Mouse (Mus musculus) midbrain, embryonic 14.5 days (tissue): ENCODE data around the gene Ankrd52. TPM values are rescaled to one million over a fixed set of nuclear protein-coding genes. Genes with fewer than 3 reads are reported as not detected.

Experiments used
- ATAC-seq: fragments of 200-750 bp; cut with Nextera tagmentation; 2 replicates; pipeline ENCODE4 v1.8.0; 2017; ENCODE audit warnings: moderate number of reproducible peaks, moderate library complexity; ENCODE audit not compliant: low FRiP score, low TSS enrichment
- DNase-seq: peaks from one replicate; pipeline ENCODE4 v3.0.0-alpha.2; 2015
- H3K27ac ChIP-seq: fragments of 300-500 bp; sonication (generic); replicated peaks from 2 replicates; pipeline ENCODE4 v1.5.1; 2014; ENCODE audit warnings: mild to moderate bottlenecking, low read depth, low read length, moderate library complexity
- H3K27me3 ChIP-seq: fragments of 300-500 bp; sonication (generic); 2 replicates; pipeline ENCODE4 v1.6.1; 2014; ENCODE audit warnings: low read length, control low read depth, mixed read lengths; ENCODE audit not compliant: control insufficient read depth, insufficient read depth
- H3K36me3 ChIP-seq: fragments of 300-500 bp; sonication (generic); 2 replicates; pipeline ENCODE4 v1.6.1; 2014; ENCODE audit warnings: low read length, control low read depth; ENCODE audit not compliant: control insufficient read depth, insufficient read depth
- H3K4me1 ChIP-seq: fragments of 300-500 bp; sonication (generic); 2 replicates; pipeline ENCODE4 v1.6.1; 2014; ENCODE audit warnings: mild to moderate bottlenecking, antibody characterized with exemption, low read length, control low read depth; ENCODE audit not compliant: control insufficient read depth, insufficient read depth
- H3K4me2 ChIP-seq: fragments of 300-500 bp; sonication (generic); 2 replicates; pipeline ENCODE4 v1.6.1; 2014; ENCODE audit warnings: mild to moderate bottlenecking, low read length, moderate library complexity
- H3K4me3 ChIP-seq: fragments of 300-500 bp; sonication (generic); replicated peaks from 2 replicates; pipeline ENCODE4 v1.5.1; 2014; ENCODE audit warnings: low read depth, low read length
- H3K9ac ChIP-seq: fragments of 300-500 bp; sonication (generic); replicated peaks from 2 replicates; pipeline ENCODE4 v1.6.1; 2014; ENCODE audit warnings: mild to moderate bottlenecking, low read length, moderate library complexity
- H3K9me3 ChIP-seq: fragments of 300-500 bp; sonication (generic); 2 replicates; pipeline ENCODE4 v1.6.1; 2016; ENCODE audit warnings: low read length, control low read depth, mixed read lengths; ENCODE audit not compliant: control insufficient read depth
- WGBS: fragments of 180-500 bp; shearing (Covaris S2); extraction: QIAGEN DNeasy Blood & Tissue Kit; methylation state at CpG from one replicate; pipeline ENCODE4 v1.1.7; 2014; 5-methylcytosine and 5-hydroxymethylcytosine counted together
- microRNA-seq: library from miRNA; unstranded; fragments of <30 nt; microRNA quantifications from one replicate; pipeline ENCODE4, GENCODE M21; 2016
- polyA plus RNA-seq: library from polyadenylated mRNA; unstranded; fragments of >200 nt; fragmentation: Nextera tagmentation; extraction: Ambion mirVana; gene quantifications from 2 replicates; pipeline ENCODE4 v1.2.1, GENCODE M21; 2014

The Ankrd52 gene
- polyA plus RNA-seq, 1 experiment from 2014 or later: 13.3 TPM

DNA sequence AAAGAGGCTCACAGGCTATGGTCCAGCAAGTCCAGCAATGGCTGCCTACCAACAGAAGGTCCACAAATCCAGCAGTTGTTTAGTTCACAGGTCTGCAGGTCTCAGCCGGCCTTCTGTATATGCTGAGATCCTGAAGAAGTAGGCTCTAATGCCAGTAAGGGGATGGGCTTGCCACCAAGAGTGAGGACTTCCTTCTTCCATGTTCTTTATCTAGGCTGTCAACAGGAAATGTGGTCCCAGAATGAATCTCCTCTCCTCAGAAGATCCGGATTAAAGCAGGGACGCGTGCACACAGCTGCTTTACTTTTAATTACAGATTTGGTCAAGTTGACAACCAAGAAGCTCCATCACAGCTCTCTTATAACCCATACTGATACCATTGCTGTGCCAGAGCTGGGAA is 68.5 kb downstream of the Ankrd52 start:
- Histone ChIP-seq H3K4me2 (no peak overlapping the region), H3K4me1 (no peaks in the 10 kb centered on the region), H3K9ac (no peak overlapping the region), H3K27ac (no peak overlapping the region), H3K27me3 (no peaks in the 10 kb centered on the region), H3K36me3 (peaks cover 18% of the 10 kb centered on the region), H3K4me3 (no peak overlapping the region), H3K9me3 (no peaks in the 10 kb centered on the region)
- DNase-seq (no peak), ATAC-seq (no peak)
- WGBS: 92% methylated on average over 4 of the region's 4 CpGs

DNA sequence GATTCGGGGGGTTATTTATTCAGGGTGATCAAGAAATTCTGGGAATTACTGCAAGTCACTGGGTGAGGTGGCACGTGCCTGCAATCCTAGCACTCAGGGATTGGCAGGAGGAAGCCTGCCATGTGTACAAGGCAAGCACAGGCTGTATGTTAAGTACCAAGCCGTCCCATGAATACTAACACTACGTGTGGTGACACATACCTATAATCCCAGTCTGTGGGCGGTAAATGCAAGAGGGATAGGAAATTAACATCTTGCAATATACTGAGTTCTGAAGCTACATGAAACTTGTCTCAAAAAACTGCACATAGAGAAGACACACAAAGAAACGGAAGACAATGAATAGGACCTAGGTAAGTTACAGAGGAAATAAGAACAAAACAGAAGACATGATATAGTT is 74.1 kb downstream of the Ankrd52 start:
- no peak overlapping the region for H3K9ac ChIP-seq

DNA sequence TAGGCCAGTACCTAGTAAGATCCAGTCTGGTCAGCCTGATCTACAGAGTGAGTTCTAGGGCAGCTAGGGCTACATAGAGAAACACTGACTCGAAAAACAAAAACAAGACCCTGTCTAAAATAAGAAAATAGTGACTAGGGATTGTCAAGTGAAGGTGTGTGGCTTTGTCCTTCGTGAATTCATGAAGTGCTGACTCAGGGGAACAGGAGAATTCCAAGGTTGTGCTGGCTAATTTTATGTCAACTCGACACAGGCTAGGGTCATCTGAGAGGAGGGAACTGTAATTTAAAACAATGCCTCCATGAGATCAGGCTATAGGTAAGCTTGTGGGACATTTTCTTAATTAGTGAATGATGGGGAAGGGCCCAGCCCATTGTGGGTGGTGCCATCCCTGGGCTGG is 77.6 kb downstream of the Ankrd52 start:
- Histone ChIP-seq H3K4me2 (no peak overlapping the region), H3K27me3 (no peaks in the 10 kb centered on the region), H3K4me3 (no peak overlapping the region), H3K9ac (no peak overlapping the region), H3K9me3 (no peaks in the 10 kb centered on the region), H3K36me3 (no peaks in the 10 kb centered on the region), H3K4me1 (no peaks in the 10 kb centered on the region), H3K27ac (no peak overlapping the region)
- no peak for DNase-seq
- WGBS: 83% methylated on average over 3 of the region's 3 CpGs
- no peak for ATAC-seq

More for the DNA sequence above, 74.1 kb downstream of the Ankrd52 start:
- Histone ChIP-seq H3K4me3 (no peak overlapping the region), H3K27me3 (no peaks in the 10 kb centered on the region), H3K4me1 (no peaks in the 10 kb centered on the region), H3K9me3 (no peaks in the 10 kb centered on the region), H3K4me2 (no peak overlapping the region), H3K36me3 (no peaks in the 10 kb centered on the region), H3K27ac (no peak overlapping the region)
- ATAC-seq (no peak), DNase-seq (no peak)
- 87% methylated on average over 6 of the region's 6 CpGs for WGBS

DNA sequence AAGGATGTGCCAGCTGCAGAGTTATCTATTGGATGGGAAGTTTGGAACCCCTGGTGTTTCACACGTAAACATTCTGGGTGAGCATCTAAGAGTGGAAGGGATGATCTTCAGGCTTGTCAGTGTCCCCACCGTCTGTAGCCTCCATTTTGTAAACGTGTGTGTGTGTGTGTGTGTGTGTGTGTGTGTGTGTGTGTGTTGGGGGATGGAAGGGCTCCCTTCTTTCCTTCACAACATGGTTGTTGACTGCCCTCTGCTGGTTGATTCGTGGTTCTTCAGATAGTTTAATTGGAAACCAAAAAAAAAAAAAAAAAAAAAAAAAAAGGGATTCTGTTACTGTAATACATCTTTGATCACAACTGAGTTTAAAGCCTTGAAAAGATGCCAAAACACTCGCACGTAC is 78.4 kb downstream of the Ankrd52 start:
- ATAC-seq: no peak
- H3K4me1 ChIP-seq: 0 out of 2 replicates have a peak, but pooled peaks cover under 1% of the 10 kb centered on the region
- 3% methylated on average over 6 of the region's 6 CpGs for WGBS
- H3K4me2 ChIP-seq: peak overlapping the region; percentile 36
- H3K9ac ChIP-seq: no peak overlapping the region
- H3K4me3 ChIP-seq: no peak overlapping the region
- DNase-seq: peak; percentile 93
- H3K9me3 ChIP-seq: no peaks in the 10 kb centered on the region
- no peaks in the 10 kb centered on the region for H3K36me3 ChIP-seq
- H3K27me3 ChIP-seq: no peaks in the 10 kb centered on the region
- no peak overlapping the region for H3K27ac ChIP-seq

DNA sequence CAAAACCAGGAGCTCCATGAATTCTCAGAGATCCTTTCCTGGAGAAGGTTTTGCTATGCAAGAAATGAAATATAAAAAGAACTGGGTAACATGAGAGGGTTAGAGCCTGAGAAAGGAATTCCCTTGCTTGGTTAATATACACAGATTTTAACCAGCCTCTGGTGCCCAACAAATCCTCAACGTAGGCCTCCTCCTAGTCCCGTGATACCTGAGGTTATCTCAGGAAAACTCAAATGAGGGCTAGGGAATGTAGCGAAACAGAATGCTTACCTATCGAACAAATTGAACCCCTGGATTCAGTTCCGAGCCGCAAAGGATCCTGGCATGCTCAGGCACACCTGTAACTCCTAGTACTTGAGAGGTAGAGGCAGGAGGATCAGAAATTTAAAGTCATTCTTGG is 80.8 kb downstream of the Ankrd52 start:
- H3K27ac ChIP-seq: no peak overlapping the region
- no peaks in the 10 kb centered on the region for H3K27me3 ChIP-seq
- no peak for DNase-seq
- WGBS: 88% methylated on average over 6 of the region's 6 CpGs
- H3K4me1 ChIP-seq: peaks cover 11% of the 10 kb centered on the region
- no peak overlapping the region for H3K9ac ChIP-seq
- H3K4me2 ChIP-seq: no peak overlapping the region
- peaks cover 18% of the 10 kb centered on the region for H3K36me3 ChIP-seq
- H3K9me3 ChIP-seq: no peaks in the 10 kb centered on the region
- no peak overlapping the region for H3K4me3 ChIP-seq
- no peak for ATAC-seq

Small RNA genes within 50 kb of the gene (microRNA-seq; reads per million reads assigned to microRNA genes)
- gene Gm25361 (not detected), gene Gm26308 (not detected), gene Mir6914 (0.44 reads per million), gene Mir6915 (1.3 reads per million), gene Mir8105 (0.59 reads per million)

Other genes with a start within 250 kb of the Ankrd52 start
- gene Rbms2, start 196.8 kb upstream of the Ankrd52 start, polyA plus RNA-seq: 5.0 and 7.1 TPM in 2 replicates
- gene Gls2, start 182.7 kb upstream of the Ankrd52 start, polyA plus RNA-seq: 0.70 and 1.3 TPM in 2 replicates
- gene Spryd4, start 165.3 kb upstream of the Ankrd52 start, polyA plus RNA-seq: 15.1 and 16.8 TPM in 2 replicates
- gene Mip, start 151.3 kb upstream of the Ankrd52 start, polyA plus RNA-seq: 0.12 and 0.17 TPM in 2 replicates
- 13.5 and 19.5 TPM in 2 replicates for gene Timeless, start 145.1 kb upstream of the Ankrd52 start, polyA plus RNA-seq
- not detected in 2 replicates for gene Apon, start 123.0 kb upstream of the Ankrd52 start, polyA plus RNA-seq
- not detected in 2 replicates for gene Apof, start 108.4 kb upstream of the Ankrd52 start, polyA plus RNA-seq
- gene Stat2, start 106.6 kb upstream of the Ankrd52 start, polyA plus RNA-seq: 12.2 and 23.0 TPM in 2 replicates
- 0.22 TPM in 1 of 2 replicates, not detected in the other for gene Il23a, start 78.4 kb upstream of the Ankrd52 start, polyA plus RNA-seq
- gene Pan2, start 73.8 kb upstream of the Ankrd52 start, polyA plus RNA-seq: 18.5 and 23.0 TPM in 2 replicates
- gene Cnpy2, start 54.7 kb upstream of the Ankrd52 start, polyA plus RNA-seq: 193 and 194 TPM in 2 replicates
- 221 and 247 TPM in 2 replicates for gene Cs, start 39.4 kb upstream of the Ankrd52 start, polyA plus RNA-seq
- 50.5 and 53.0 TPM in 2 replicates for gene Coq10a, start 8.1 kb upstream of the Ankrd52 start, polyA plus RNA-seq
- gene Slc39a5, start 24.1 kb downstream of the Ankrd52 start, polyA plus RNA-seq: not detected in 2 replicates
- 142 and 144 TPM in 2 replicates for gene Nabp2, start 34.4 kb downstream of the Ankrd52 start, polyA plus RNA-seq
- 80.3 and 96.2 TPM in 2 replicates for gene Rnf41, start 34.5 kb downstream of the Ankrd52 start, polyA plus RNA-seq
- 172 and 229 TPM in 2 replicates for gene Smarcc2, start 82.1 kb downstream of the Ankrd52 start, polyA plus RNA-seq
- 750 and 787 TPM in 2 replicates for gene Myl6, start 117.0 kb downstream of the Ankrd52 start, polyA plus RNA-seq
- 5.3 and 6.8 TPM in 2 replicates for gene Myl6b, start 121.6 kb downstream of the Ankrd52 start, polyA plus RNA-seq
- 6.0 and 10.9 TPM in 2 replicates for gene Esyt1, start 148.8 kb downstream of the Ankrd52 start, polyA plus RNA-seq
- gene Zc3h10, start 170.7 kb downstream of the Ankrd52 start, polyA plus RNA-seq: 17.6 and 19.6 TPM in 2 replicates
- 2,375 and 2,760 TPM in 2 replicates for gene Rpl41, start 172.2 kb downstream of the Ankrd52 start, polyA plus RNA-seq
- 122 and 142 TPM in 2 replicates for gene Pa2g4, start 188.9 kb downstream of the Ankrd52 start, polyA plus RNA-seq
- gene Erbb3, start 212.5 kb downstream of the Ankrd52 start, polyA plus RNA-seq: 0.26 and 0.47 TPM in 2 replicates
- gene Rps26, start 249.6 kb downstream of the Ankrd52 start, polyA plus RNA-seq: 529 and 586 TPM in 2 replicates